Mouse (Mus musculus) heart, embryonic 15.5 days (tissue): ENCODE measurements at regions not wholly inside any gene's neighbourhood (a gene's known extent, or its start where the extent isn't known, plus 50 kb on each side); places are given as distances from the start of the nearest gene placed in this dataset.
A peak's percentile ranks its signal among the peaks of the same experiment; 100 is the strongest.

Source experiments
- ATAC-seq: fragments of 200-750 bp; cut with Nextera tagmentation; replicated peaks from 2 replicates; pipeline ENCODE4 v1.8.0; 2017; ENCODE audit warnings: low read depth, moderate TSS enrichment; ENCODE audit not compliant: insufficient number of reproducible peaks, insufficient read depth, low FRiP score
- H3K27ac ChIP-seq: fragments of 300-500 bp; sonication (generic); 2 replicates; pipeline ENCODE4 v1.5.1; 2015; ENCODE audit warnings: mild to moderate bottlenecking, inconsistent platforms
- H3K27me3 ChIP-seq: fragments of 300-500 bp; sonication (generic); 2 replicates; pipeline ENCODE4 v1.6.1; 2015; ENCODE audit warnings: inconsistent platforms
- H3K36me3 ChIP-seq: fragments of 300-500 bp; sonication (generic); 2 replicates; pipeline ENCODE4 v1.6.1; 2015; ENCODE audit warnings: mild to moderate bottlenecking, inconsistent platforms
- H3K4me1 ChIP-seq: fragments of 300-500 bp; sonication (generic); replicated peaks from 2 replicates; pipeline ENCODE4 v1.6.1; 2015; ENCODE audit warnings: inconsistent platforms
- H3K4me2 ChIP-seq: fragments of 300-500 bp; sonication (generic); 2 replicates; pipeline ENCODE4 v1.6.1; 2015; ENCODE audit warnings: inconsistent platforms, mild to moderate bottlenecking, moderate library complexity
- H3K4me3 ChIP-seq: fragments of 300-500 bp; sonication (generic); 2 replicates; pipeline ENCODE4 v1.5.1; 2015; ENCODE audit warnings: mild to moderate bottlenecking, inconsistent platforms
- H3K9ac ChIP-seq: fragments of 300-500 bp; sonication (generic); 2 replicates; pipeline ENCODE4 v1.6.1; 2015; ENCODE audit warnings: mild to moderate bottlenecking, inconsistent platforms
- H3K9me3 ChIP-seq: fragments of 300-500 bp; sonication (generic); replicated peaks from 2 replicates; pipeline ENCODE4 v1.6.1; 2016; ENCODE audit warnings: inconsistent platforms
- WGBS: fragments of 180-500 bp; shearing (Covaris S2); methylation state at CpG from one replicate; pipeline ENCODE4 v1.1.7; 2015; ENCODE audit warnings: mixed read lengths; 5-methylcytosine and 5-hydroxymethylcytosine counted together

DNA sequence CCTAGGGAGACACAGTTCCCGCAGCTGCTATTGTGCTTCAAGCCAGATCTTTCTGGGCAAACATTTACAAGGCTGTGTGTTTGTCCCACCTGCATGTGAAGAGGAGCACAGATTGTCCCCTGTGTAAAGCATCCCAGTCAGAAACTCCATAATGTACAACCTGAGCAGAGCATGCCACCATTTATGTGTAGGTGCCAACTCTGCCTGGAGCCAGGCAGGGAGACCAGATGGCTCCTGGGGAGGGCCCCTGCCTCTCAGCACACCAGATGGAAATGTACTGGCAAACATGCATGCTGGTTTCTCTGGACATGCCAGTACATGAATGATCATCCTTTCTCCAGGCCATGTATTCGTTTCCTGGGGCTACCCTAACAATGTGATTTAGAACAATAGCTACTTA is 98.6 kb upstream of the Foxp3 start:
- H3K36me3 ChIP-seq: no peaks in the 10 kb centered on the region
- WGBS: 69% methylated on average over 2 of the region's 2 CpGs
- no peak overlapping the region for H3K4me2 ChIP-seq
- no peak for ATAC-seq
- H3K9me3 ChIP-seq: no peaks in the 10 kb centered on the region
- no peak overlapping the region for H3K9ac ChIP-seq
- H3K4me1 ChIP-seq: no peaks in the 10 kb centered on the region
- H3K27ac ChIP-seq: no peak overlapping the region
- no peaks in the 10 kb centered on the region for H3K27me3 ChIP-seq
- no peak overlapping the region for H3K4me3 ChIP-seq

- H3K27me3 ChIP-seq: no peaks in the 10 kb centered on the region
- WGBS: 20% methylated on average over 2 of the region's 2 CpGs
- H3K9ac ChIP-seq: no peak overlapping the region
- no peaks in the 10 kb centered on the region for H3K9me3 ChIP-seq
- no peaks in the 10 kb centered on the region for H3K4me1 ChIP-seq
- no peak overlapping the region for H3K27ac ChIP-seq
- ATAC-seq: no peak
- no peaks in the 10 kb centered on the region for H3K36me3 ChIP-seq
- no peak overlapping the region for H3K4me2 ChIP-seq
- H3K4me3 ChIP-seq: no peak overlapping the region
These were observed 98.2 kb upstream of the Usp27x start for GRCm38 (mm10) chrX:7473814-7474213.

GRCm38 (mm10) chrX:7469801-7470200 is 94.2 kb upstream of the Usp27x start:
- Histone ChIP-seq H3K27ac (no peak overlapping the region), H3K4me1 (no peaks in the 10 kb centered on the region), H3K4me3 (no peak overlapping the region), H3K9me3 (no peaks in the 10 kb centered on the region), H3K9ac (no peak overlapping the region), H3K4me2 (no peak overlapping the region), H3K36me3 (no peaks in the 10 kb centered on the region), H3K27me3 (no peaks in the 10 kb centered on the region)
- 77% methylated on average over 1 of the region's 1 CpGs for WGBS
- ATAC-seq: no peak

DNA sequence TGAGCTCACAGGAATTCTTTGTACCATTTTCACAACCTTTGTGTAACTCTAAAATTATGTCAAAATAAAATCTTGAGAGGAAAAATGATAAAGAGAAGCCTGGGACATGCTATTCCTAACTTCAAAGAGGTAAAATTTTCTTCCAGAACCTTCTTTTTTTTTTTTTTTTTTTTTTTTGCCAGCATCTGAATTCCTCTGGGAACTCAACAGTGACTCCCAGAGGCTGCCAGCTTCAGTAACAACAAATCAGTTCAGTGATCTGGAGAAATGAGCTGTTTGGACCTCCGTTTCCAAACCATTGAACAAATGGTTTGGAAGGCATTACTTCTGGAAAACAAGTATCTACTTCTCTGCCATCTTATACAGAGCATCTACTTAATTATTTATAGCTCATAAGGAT is 92.4 kb upstream of the Usp27x start:
- Histone ChIP-seq H3K36me3 (no peaks in the 10 kb centered on the region), H3K9ac (no peak overlapping the region), H3K4me3 (no peak overlapping the region), H3K27ac (no peak overlapping the region), H3K4me2 (no peak overlapping the region), H3K9me3 (no peaks in the 10 kb centered on the region), H3K27me3 (no peaks in the 10 kb centered on the region), H3K4me1 (no peaks in the 10 kb centered on the region)
- 36% methylated on average over 1 of the region's 1 CpGs for WGBS
- ATAC-seq: no peak

GRCm38 (mm10) chrX:7456851-7457250 is 81.2 kb upstream of the Usp27x start:
- Histone ChIP-seq H3K27ac (no peak overlapping the region), H3K4me3 (no peak overlapping the region), H3K27me3 (no peaks in the 10 kb centered on the region), H3K9me3 (no peaks in the 10 kb centered on the region), H3K36me3 (no peaks in the 10 kb centered on the region), H3K4me1 (no peaks in the 10 kb centered on the region), H3K4me2 (no peak overlapping the region), H3K9ac (no peak overlapping the region)
- 72% methylated on average over 4 of the region's 4 CpGs for WGBS
- ATAC-seq: no peak

- Histone ChIP-seq H3K4me2 (no peak overlapping the region), H3K9me3 (no peaks in the 10 kb centered on the region), H3K4me1 (no peaks in the 10 kb centered on the region), H3K9ac (no peak overlapping the region), H3K27me3 (no peaks in the 10 kb centered on the region), H3K4me3 (no peak overlapping the region), H3K36me3 (no peaks in the 10 kb centered on the region), H3K27ac (no peak overlapping the region)
- ATAC-seq: no peak
- WGBS: 65% methylated on average over 3 of the region's 3 CpGs
These were observed 69.4 kb upstream of the Usp27x start for GRCm38 (mm10) chrX:7445035-7445434.

GRCm38 (mm10) chrX:7444583-7444982 is 69.0 kb upstream of the Usp27x start:
- no peak overlapping the region for H3K4me2 ChIP-seq
- no peaks in the 10 kb centered on the region for H3K36me3 ChIP-seq
- ATAC-seq: no peak
- 40% methylated on average over 6 of the region's 6 CpGs for WGBS
- no peak overlapping the region for H3K4me3 ChIP-seq
- H3K27ac ChIP-seq: no peak overlapping the region
- no peaks in the 10 kb centered on the region for H3K4me1 ChIP-seq
- no peak overlapping the region for H3K9ac ChIP-seq
- no peaks in the 10 kb centered on the region for H3K27me3 ChIP-seq
- H3K9me3 ChIP-seq: no peaks in the 10 kb centered on the region

GRCm38 (mm10) chrX:7443996-7444421 is 68.4 kb upstream of the Usp27x start:
- Histone ChIP-seq H3K9ac (no peak overlapping the region), H3K4me3 (no peak overlapping the region), H3K36me3 (no peaks in the 10 kb centered on the region), H3K4me2 (no peak overlapping the region), H3K27ac (peak overlapping the region; percentile 40; the same call in 1 of the 2 replicates), H3K27me3 (no peaks in the 10 kb centered on the region), H3K4me1 (no peaks in the 10 kb centered on the region), H3K9me3 (no peaks in the 10 kb centered on the region)
- WGBS: 26% methylated on average over 6 of the region's 6 CpGs
- no peak for ATAC-seq

GRCm38 (mm10) chrX:7435375-7436042 is 59.9 kb upstream of the Usp27x start:
- H3K4me3 ChIP-seq: no peak overlapping the region
- H3K4me1 ChIP-seq: no peaks in the 10 kb centered on the region
- no peak overlapping the region for H3K4me2 ChIP-seq
- H3K9me3 ChIP-seq: no peaks in the 10 kb centered on the region
- H3K36me3 ChIP-seq: no peaks in the 10 kb centered on the region
- H3K27ac ChIP-seq: no peak overlapping the region
- ATAC-seq: no peak
- H3K9ac ChIP-seq: no peak overlapping the region
- WGBS: 75% methylated on average over 2 of the region's 2 CpGs
- H3K27me3 ChIP-seq: no peaks in the 10 kb centered on the region

GRCm38 (mm10) chrX:7434268-7434667 is 58.6 kb upstream of the Usp27x start:
- WGBS: 46% methylated on average over 2 of the region's 2 CpGs
- no peak for ATAC-seq
- no peak overlapping the region for H3K27ac ChIP-seq
- no peaks in the 10 kb centered on the region for H3K9me3 ChIP-seq
- no peaks in the 10 kb centered on the region for H3K27me3 ChIP-seq
- H3K4me1 ChIP-seq: peaks cover 10% of the 10 kb centered on the region; the same call in 1 of the 2 replicates
- H3K4me3 ChIP-seq: no peak overlapping the region
- H3K4me2 ChIP-seq: no peak overlapping the region
- H3K36me3 ChIP-seq: no peaks in the 10 kb centered on the region
- no peak overlapping the region for H3K9ac ChIP-seq

GRCm38 (mm10) chrX:7430456-7430855 is 54.8 kb upstream of the Usp27x start:
- no peak overlapping the region for H3K4me2 ChIP-seq
- H3K27ac ChIP-seq: no peak overlapping the region
- no peak overlapping the region for H3K9ac ChIP-seq
- no peaks in the 10 kb centered on the region for H3K36me3 ChIP-seq
- WGBS: 67% methylated on average over 1 of the region's 1 CpGs
- no peaks in the 10 kb centered on the region for H3K9me3 ChIP-seq
- no peaks in the 10 kb centered on the region for H3K27me3 ChIP-seq
- H3K4me1 ChIP-seq: peaks cover 13% of the 10 kb centered on the region
- no peak for ATAC-seq
- no peak overlapping the region for H3K4me3 ChIP-seq

GRCm38 (mm10) chrX:7429524-7429865 is 53.9 kb upstream of the Usp27x start:
- H3K9ac ChIP-seq: no peak overlapping the region
- WGBS: 18% methylated on average over 5 of the region's 5 CpGs
- H3K27me3 ChIP-seq: no peaks in the 10 kb centered on the region
- no peaks in the 10 kb centered on the region for H3K9me3 ChIP-seq
- peaks cover 13% of the 10 kb centered on the region for H3K4me1 ChIP-seq
- no peak overlapping the region for H3K4me3 ChIP-seq
- H3K4me2 ChIP-seq: no peak overlapping the region
- no peaks in the 10 kb centered on the region for H3K36me3 ChIP-seq
- ATAC-seq: no peak
- H3K27ac ChIP-seq: peak overlapping the region; percentile 72
